ENCODE assay signal across 9 mouse cellular contexts in the genomic region with DNA sequence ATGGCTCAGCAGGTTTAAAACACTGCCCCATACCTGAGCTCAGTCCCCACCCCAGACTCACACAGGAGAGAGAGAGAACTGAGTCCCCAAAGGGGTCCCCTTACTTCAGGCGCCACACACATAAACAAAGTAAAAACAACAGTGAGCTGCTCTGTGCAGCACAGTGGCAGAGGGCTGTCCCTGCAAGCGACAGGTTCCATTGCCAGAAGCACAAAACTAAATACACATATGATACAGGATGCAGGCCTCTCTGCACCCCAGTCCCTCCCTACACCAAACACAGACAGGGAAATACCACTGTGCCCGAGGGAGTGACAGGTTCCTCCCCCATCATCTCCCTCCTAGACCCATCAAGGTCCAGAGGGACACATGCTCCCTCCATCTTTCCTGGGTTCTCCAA. TPM values are rescaled to one million over a fixed set of nuclear protein-coding genes. Genes with fewer than 3 reads are reported as not detected.
DNase-seq lines count a peak whose midpoint lies in the region; ATAC-seq and TF ChIP-seq lines count a peak whose summit lies in the region.
"Had no signal": no experiment of that assay in that cellular context is flagged by ENCODE, and none has a peak within 500 bp of the region (broad histone marks: within the 10 kb centered on the region; RNA-seq: fewer than 3 reads in every experiment).

No protein-coding gene starts in this region.

- TF ChIP-seq CTCF in E14TG2a.4 (conservative IDR thresholded peaks at IDR 0.05; ENCODE audit: low read length), result no peak

- no peak overlapping the region for H3K9ac ChIP-seq in forebrain, embryonic 15.5 days (replicated peaks)
- no peak overlapping the region for H3K9ac ChIP-seq in forebrain, embryonic 16.5 days (replicated peaks; ENCODE audit: low read depth, low read length)
- 0 out of 2 replicates have a peak overlapping the region, but pooled peaks have one; percentile 35 for H3K9ac ChIP-seq in hindbrain, embryonic 13.5 days
- peak overlapping the region; percentile 18; the same call in 1 of the 2 replicates for H3K9ac ChIP-seq in lung, embryonic 15.5 days

- peak overlapping the region; percentile 34 for H3K27ac ChIP-seq in forebrain, embryonic 15.5 days (replicated peaks)
- no peak overlapping the region for H3K27ac ChIP-seq in forebrain, embryonic 16.5 days (ENCODE audit: low read length)
- peak overlapping the region; percentile 52; the same call in 1 of the 2 replicates for H3K27ac ChIP-seq in hindbrain, embryonic 13.5 days
- peak overlapping the region; percentile 97 for H3K27ac ChIP-seq in lung, embryonic 15.5 days

- H3K4me2 ChIP-seq in forebrain, embryonic 15.5 days (replicated peaks), result no peak overlapping the region
- no peak overlapping the region for H3K4me2 ChIP-seq in forebrain, embryonic 16.5 days (ENCODE audit: low read length)
- 0 out of 2 replicates have a peak overlapping the region, but pooled peaks have one; percentile 31 for H3K4me2 ChIP-seq in hindbrain, embryonic 13.5 days
- peak overlapping the region; percentile 51 for H3K4me2 ChIP-seq in lung, embryonic 15.5 days

- peaks cover 6% of the 10 kb centered on the region for H3K4me1 ChIP-seq in forebrain, embryonic 15.5 days
- no peaks in the 10 kb centered on the region; the same call in 1 of the 2 replicates for H3K4me1 ChIP-seq in forebrain, embryonic 16.5 days (replicated peaks; ENCODE audit: control insufficient read depth, insufficient read depth, low read length)
- H3K4me1 ChIP-seq in E14TG2a.4 (replicated peaks; ENCODE audit: low read depth, low read length), result peaks cover 89% of the 10 kb centered on the region
- H3K4me1 ChIP-seq in hindbrain, embryonic 13.5 days (replicated peaks), result peaks cover 25% of the 10 kb centered on the region
- peaks cover 91% of the 10 kb centered on the region for H3K4me1 ChIP-seq in lung, embryonic 15.5 days

- no peak for ATAC-seq in forebrain, embryonic 15.5 days (replicated peaks)
- ATAC-seq in forebrain, embryonic 16.5 days, result no peak
- no peak for ATAC-seq in hindbrain, embryonic 13.5 days (ENCODE audit: low FRiP score)
- peak; percentile 2; the same call in 1 of the 2 replicates for ATAC-seq in lung, embryonic 15.5 days (ENCODE audit: borderline replicate concordance, extremely low read depth, low FRiP score, low TSS enrichment)
- no peak for ATAC-seq in CD4-positive, CD25-positive, alpha-beta regulatory T cell, adult 4 months

- no peak overlapping the region for H3K4me3 ChIP-seq in forebrain, embryonic 15.5 days
- no peak overlapping the region for H3K4me3 ChIP-seq in forebrain, embryonic 16.5 days (replicated peaks; ENCODE audit: low read length)
- H3K4me3 ChIP-seq in E14TG2a.4 (replicated peaks; ENCODE audit: low read length), result peak overlapping the region; percentile 80
- H3K4me3 ChIP-seq in hindbrain, embryonic 13.5 days, result no peak overlapping the region
- H3K4me3 ChIP-seq in lung, embryonic 15.5 days, result peak overlapping the region; percentile 30; the same call in 1 of the 2 replicates

- 28% methylated on average over 3 of the region's 3 CpGs for WGBS in forebrain, embryonic 15.5 days
- WGBS in forebrain, embryonic 16.5 days, result 32% methylated on average over 3 of the region's 3 CpGs
- 29% methylated on average over 3 of the region's 3 CpGs for WGBS in hindbrain, embryonic 13.5 days
- WGBS in lung, embryonic 15.5 days, result 19% methylated on average over 3 of the region's 3 CpGs

- no peaks in the 10 kb centered on the region for H3K36me3 ChIP-seq in forebrain, embryonic 15.5 days
- no peaks in the 10 kb centered on the region for H3K36me3 ChIP-seq in forebrain, embryonic 16.5 days (ENCODE audit: control insufficient read depth, insufficient read depth)
- H3K36me3 ChIP-seq in E14TG2a.4 (ENCODE audit: insufficient read depth, low read length), result peaks cover 74% of the 10 kb centered on the region
- no peaks in the 10 kb centered on the region for H3K36me3 ChIP-seq in hindbrain, embryonic 13.5 days
- H3K36me3 ChIP-seq in lung, embryonic 15.5 days, result peaks cover 27% of the 10 kb centered on the region

- H3K9me3 ChIP-seq in forebrain, embryonic 15.5 days, result no peaks in the 10 kb centered on the region
- no peaks in the 10 kb centered on the region for H3K9me3 ChIP-seq in forebrain, embryonic 16.5 days (ENCODE audit: control insufficient read depth, low read length)
- H3K9me3 ChIP-seq in E14TG2a.4 (ENCODE audit: low read length), result no peaks in the 10 kb centered on the region
- H3K9me3 ChIP-seq in hindbrain, embryonic 13.5 days, result no peaks in the 10 kb centered on the region
- H3K9me3 ChIP-seq in lung, embryonic 15.5 days, result no peaks in the 10 kb centered on the region

- DNase-seq in adipocyte (ENCODE audit: low spot score), result no peak
- DNase-seq in cerebellum, postnatal 25 days, result no peak
- DNase-seq: thymus, postnatal 36 days had no signal

- no peaks in the 10 kb centered on the region for H3K27me3 ChIP-seq in forebrain, embryonic 15.5 days
- no peaks in the 10 kb centered on the region for H3K27me3 ChIP-seq in forebrain, embryonic 16.5 days (replicated peaks; ENCODE audit: control insufficient read depth, insufficient read depth, low read length)
- H3K27me3 ChIP-seq in E14TG2a.4 (ENCODE audit: insufficient read depth, low read length), result no peaks in the 10 kb centered on the region
- H3K27me3 ChIP-seq in hindbrain, embryonic 13.5 days, result 0 out of 2 replicates have a peak, but pooled peaks cover 3% of the 10 kb centered on the region
- H3K27me3 ChIP-seq in lung, embryonic 15.5 days, result no peaks in the 10 kb centered on the region

RNA-seq across cellular contexts. Expression of gene Dock6, which starts 5.0 kb away (rescaled TPM):
- polyA plus RNA-seq in forebrain, embryonic 15.5 days (2015; fragmentation: Nextera tagmentation; extraction: Ambion mirVana), result 10.4 and 12.3 TPM in 2 replicates
- polyA plus RNA-seq in forebrain, embryonic 16.5 days (2015; fragmentation: Nextera tagmentation; extraction: Ambion mirVana), result 11.8 and 12.0 TPM in 2 replicates
- 17.2 and 18.2 TPM in 2 replicates for polyA plus RNA-seq in hindbrain, embryonic 13.5 days (2015; fragmentation: Nextera tagmentation; extraction: Ambion mirVana)
- polyA plus RNA-seq in lung, embryonic 15.5 days (2015; fragmentation: Nextera tagmentation; extraction: Ambion mirVana), result 62.0 and 68.0 TPM in 2 replicates
- 1 to 10 TPM in 1 of 2 experiments, under 1 TPM in 1; 0.61 to 1.4 TPM for polyA plus RNA-seq in CD4-positive, CD25-positive, alpha-beta regulatory T cell, adult 4 months (2017; shearing (Covaris generic))

RNA-seq across cellular contexts. Expression of gene Angptl8, which starts 12.1 kb away (rescaled TPM):
- polyA plus RNA-seq in forebrain, embryonic 15.5 days (2015; fragmentation: Nextera tagmentation; extraction: Ambion mirVana), result 0.27 and 0.51 TPM in 2 replicates
- polyA plus RNA-seq in forebrain, embryonic 16.5 days (2015; fragmentation: Nextera tagmentation; extraction: Ambion mirVana), result 0.51 TPM in 1 of 2 replicates, not detected in the other
- 0.39 and 0.53 TPM in 2 replicates for polyA plus RNA-seq in hindbrain, embryonic 13.5 days (2015; fragmentation: Nextera tagmentation; extraction: Ambion mirVana)
- 2.1 and 2.3 TPM in 2 replicates for polyA plus RNA-seq in lung, embryonic 15.5 days (2015; fragmentation: Nextera tagmentation; extraction: Ambion mirVana)
- polyA plus RNA-seq in CD4-positive, CD25-positive, alpha-beta regulatory T cell, adult 4 months (2017; shearing (Covaris generic)), result not detected

RNA-seq across cellular contexts. Expression of gene Kank2, which starts 48.9 kb away (rescaled TPM):
- 2.9 and 3.7 TPM in 2 replicates for polyA plus RNA-seq in forebrain, embryonic 15.5 days (2015; fragmentation: Nextera tagmentation; extraction: Ambion mirVana)
- polyA plus RNA-seq in forebrain, embryonic 16.5 days (2015; fragmentation: Nextera tagmentation; extraction: Ambion mirVana), result 3.2 and 3.7 TPM in 2 replicates
- 4.7 and 5.0 TPM in 2 replicates for polyA plus RNA-seq in hindbrain, embryonic 13.5 days (2015; fragmentation: Nextera tagmentation; extraction: Ambion mirVana)
- polyA plus RNA-seq in lung, embryonic 15.5 days (2015; fragmentation: Nextera tagmentation; extraction: Ambion mirVana), result 27.7 and 30.0 TPM in 2 replicates
- polyA plus RNA-seq in CD4-positive, CD25-positive, alpha-beta regulatory T cell, adult 4 months (2017; shearing (Covaris generic)), result not detected

Comparison
In these comparisons a context has a peak if more than half of its experiments do, and no peak if none do; other contexts are left out.
1. H3K4me2 ChIP-seq: peak in hindbrain, embryonic 13.5 days (single experiment) and lung, embryonic 15.5 days (single experiment); none in forebrain, embryonic 15.5 days (single experiment) and forebrain, embryonic 16.5 days (single experiment).
2. H3K4me3 ChIP-seq: peak in E14TG2a.4 (single experiment) and lung, embryonic 15.5 days (single experiment); none in forebrain, embryonic 15.5 days (single experiment), forebrain, embryonic 16.5 days (single experiment) and hindbrain, embryonic 13.5 days (single experiment).
3. H3K9ac ChIP-seq: peak in hindbrain, embryonic 13.5 days (single experiment) and lung, embryonic 15.5 days (single experiment); none in forebrain, embryonic 15.5 days (single experiment) and forebrain, embryonic 16.5 days (single experiment).